Mouse (Mus musculus) neural tube, embryonic 12.5 days (tissue): ENCODE results near the gene Map2k3. TPM values are rescaled to one million over a fixed set of nuclear protein-coding genes. Genes with fewer than 3 reads are reported as not detected.
"Not testable (repeated sequence)": the region's sequence is repeated elsewhere in the genome, so short reads cannot be mapped to it uniquely, and the experiment has no call there.

Source experiments
- ATAC-seq: fragments of 200-750 bp; cut with Nextera tagmentation; 2 replicates; pipeline ENCODE4 v1.8.0; 2017; ENCODE audit warnings: low read depth, mild to moderate bottlenecking, moderate TSS enrichment, moderate library complexity; ENCODE audit not compliant: low FRiP score
- H3K27ac ChIP-seq: fragments of 300-500 bp; sonication (generic); 2 replicates; pipeline ENCODE4 v1.5.1; 2016
- H3K27me3 ChIP-seq: fragments of 300-500 bp; sonication (generic); replicated peaks from 2 replicates; pipeline ENCODE4 v1.6.1; 2016; ENCODE audit warnings: mild to moderate bottlenecking
- H3K36me3 ChIP-seq: fragments of 300-500 bp; sonication (generic); 2 replicates; pipeline ENCODE4 v1.6.1; 2016; ENCODE audit warnings: mild to moderate bottlenecking
- H3K4me1 ChIP-seq: fragments of 300-500 bp; sonication (generic); 2 replicates; pipeline ENCODE4 v1.6.1; 2016
- H3K4me2 ChIP-seq: fragments of 300-500 bp; sonication (generic); replicated peaks from 2 replicates; pipeline ENCODE4 v1.6.1; 2016; ENCODE audit warnings: mild to moderate bottlenecking
- H3K4me3 ChIP-seq: fragments of 300-500 bp; sonication (generic); 2 replicates; pipeline ENCODE4 v1.5.1; 2016
- H3K9ac ChIP-seq: fragments of 300-500 bp; sonication (generic); 2 replicates; pipeline ENCODE4 v1.6.1; 2016; ENCODE audit warnings: mild to moderate bottlenecking
- H3K9me3 ChIP-seq: fragments of 300-500 bp; sonication (generic); 2 replicates; pipeline ENCODE4 v1.6.1; 2016; ENCODE audit warnings: mild to moderate bottlenecking
- WGBS: fragments of 180-500 bp; shearing (Covaris S2); methylation state at CpG from one replicate; pipeline ENCODE4 v1.1.7; 2016; 5-methylcytosine and 5-hydroxymethylcytosine counted together
- polyA plus RNA-seq: library from polyadenylated mRNA; unstranded; fragments of >200 nt; fragmentation: Nextera tagmentation; extraction: Ambion mirVana; gene quantifications from 2 replicates; pipeline ENCODE4 v1.2.1, GENCODE M21; 2016

Gene Map2k3
- 40.7 and 41.7 TPM in 2 replicates for polyA plus RNA-seq

GRCm38 (mm10) chr11:60931869-60932481 is at the start of gene Map2k3:
Gene Map2k3, plus strand, starts transcription at chr11:60932033.
- H3K27me3 ChIP-seq: no peaks in the 10 kb centered on the region
- H3K4me3 ChIP-seq: peak within 1 kb of the TSS; percentile 74
- peak within 1 kb of the TSS; percentile 82 for H3K9ac ChIP-seq
- no peaks in the 10 kb centered on the region for H3K9me3 ChIP-seq
- H3K36me3 ChIP-seq: no peaks in the 10 kb centered on the region
- WGBS: under 1% methylated on average over 59 of the region's 59 CpGs
- peak; percentile 94 for ATAC-seq
- H3K27ac ChIP-seq: no peak within 1 kb of the TSS
- H3K4me1 ChIP-seq: peaks cover 27% of the 10 kb centered on the region
- peak within 1 kb of the TSS; percentile 89 for H3K4me2 ChIP-seq

- Histone ChIP-seq H3K9me3 (no peaks in the 10 kb centered on the region), H3K36me3 (no peaks in the 10 kb centered on the region), H3K4me3 (no peak overlapping the region), H3K27me3 (no peaks in the 10 kb centered on the region), H3K27ac (no peak overlapping the region), H3K4me1 (peaks cover 13% of the 10 kb centered on the region), H3K4me2 (no peak overlapping the region), H3K9ac (no peak overlapping the region)
- WGBS: 82% methylated on average over 3 of the region's 3 CpGs
- ATAC-seq: no peak
Measured at GRCm38 (mm10) chr11:60882386-60882785, 49.4 kb upstream of the Map2k3 start.

- H3K27me3 ChIP-seq, H3K9ac ChIP-seq, H3K4me2 ChIP-seq, ATAC-seq, H3K27ac ChIP-seq, H3K4me1 ChIP-seq, H3K4me3 ChIP-seq, H3K36me3 ChIP-seq, H3K9me3 ChIP-seq: not testable (repeated sequence)
- 88% methylated on average over 3 of the region's 3 CpGs for WGBS
Measured at GRCm38 (mm10) chr11:60886986-60887385, 44.8 kb upstream of the Map2k3 start.

- H3K4me1 ChIP-seq: no peaks in the 10 kb centered on the region
- no peak overlapping the region for H3K27ac ChIP-seq
- no peak overlapping the region for H3K4me3 ChIP-seq
- no peak overlapping the region for H3K4me2 ChIP-seq
- no peak for ATAC-seq
- H3K9me3 ChIP-seq: no peaks in the 10 kb centered on the region
- no peak overlapping the region for H3K9ac ChIP-seq
- 72% methylated on average over 2 of the region's 2 CpGs for WGBS
- no peaks in the 10 kb centered on the region for H3K36me3 ChIP-seq
- H3K27me3 ChIP-seq: no peaks in the 10 kb centered on the region
Measured at GRCm38 (mm10) chr11:60889861-60890260, 42.0 kb upstream of the Map2k3 start.

GRCm38 (mm10) chr11:60890286-60890685 is 41.5 kb upstream of the Map2k3 start:
- H3K27ac ChIP-seq: no peak overlapping the region
- no peak overlapping the region for H3K4me2 ChIP-seq
- no peaks in the 10 kb centered on the region for H3K4me1 ChIP-seq
- H3K9me3 ChIP-seq: no peaks in the 10 kb centered on the region
- no peaks in the 10 kb centered on the region for H3K27me3 ChIP-seq
- H3K9ac ChIP-seq: no peak overlapping the region
- no peak for ATAC-seq
- WGBS: 73% methylated on average over 6 of the region's 6 CpGs
- H3K4me3 ChIP-seq: no peak overlapping the region
- H3K36me3 ChIP-seq: no peaks in the 10 kb centered on the region

GRCm38 (mm10) chr11:60890744-60891143 is 41.1 kb upstream of the Map2k3 start:
- no peaks in the 10 kb centered on the region for H3K9me3 ChIP-seq
- no peak overlapping the region for H3K4me2 ChIP-seq
- H3K27me3 ChIP-seq: no peaks in the 10 kb centered on the region
- 38% methylated on average over 3 of the region's 3 CpGs for WGBS
- no peaks in the 10 kb centered on the region for H3K4me1 ChIP-seq
- H3K27ac ChIP-seq: no peak overlapping the region
- no peaks in the 10 kb centered on the region for H3K36me3 ChIP-seq
- no peak for ATAC-seq
- no peak overlapping the region for H3K9ac ChIP-seq
- H3K4me3 ChIP-seq: no peak overlapping the region

- no peaks in the 10 kb centered on the region for H3K27me3 ChIP-seq
- H3K4me3 ChIP-seq: no peak overlapping the region
- no peaks in the 10 kb centered on the region for H3K4me1 ChIP-seq
- 41% methylated on average over 4 of the region's 4 CpGs for WGBS
- H3K9ac ChIP-seq: no peak overlapping the region
- H3K9me3 ChIP-seq: no peaks in the 10 kb centered on the region
- H3K4me2 ChIP-seq: no peak overlapping the region
- H3K36me3 ChIP-seq: no peaks in the 10 kb centered on the region
- no peak for ATAC-seq
- no peak overlapping the region for H3K27ac ChIP-seq
Measured at GRCm38 (mm10) chr11:60895915-60896314, 35.9 kb upstream of the Map2k3 start.

- Histone ChIP-seq H3K36me3 (peaks cover 39% of the 10 kb centered on the region), H3K27ac (no peak overlapping the region), H3K9ac (no peak overlapping the region), H3K4me3 (no peak overlapping the region), H3K9me3 (no peaks in the 10 kb centered on the region), H3K4me2 (no peak overlapping the region), H3K27me3 (no peaks in the 10 kb centered on the region), H3K4me1 (no peaks in the 10 kb centered on the region)
- ATAC-seq: no peak
- WGBS: 89% methylated on average over 7 of the region's 7 CpGs
Measured at GRCm38 (mm10) chr11:60902001-60902400, 29.8 kb upstream of the Map2k3 start.

- Histone ChIP-seq H3K27ac (no peak overlapping the region), H3K4me1 (no peaks in the 10 kb centered on the region), H3K9me3 (no peaks in the 10 kb centered on the region), H3K4me2 (no peak overlapping the region), H3K9ac (no peak overlapping the region), H3K4me3 (no peak overlapping the region), H3K27me3 (no peaks in the 10 kb centered on the region), H3K36me3 (peaks cover 39% of the 10 kb centered on the region)
- ATAC-seq: no peak
- 81% methylated on average over 4 of the region's 4 CpGs for WGBS
Measured at GRCm38 (mm10) chr11:60902486-60902885, 29.3 kb upstream of the Map2k3 start.

GRCm38 (mm10) chr11:60903661-60904061 is 28.2 kb upstream of the Map2k3 start:
- Histone ChIP-seq H3K4me2 (no peak overlapping the region), H3K4me3 (no peak overlapping the region), H3K4me1 (no peaks in the 10 kb centered on the region), H3K9me3 (no peaks in the 10 kb centered on the region), H3K36me3 (peaks cover 39% of the 10 kb centered on the region), H3K9ac (no peak overlapping the region), H3K27me3 (no peaks in the 10 kb centered on the region), H3K27ac (no peak overlapping the region)
- WGBS: 90% methylated on average over 6 of the region's 6 CpGs
- no peak for ATAC-seq

- H3K36me3 ChIP-seq: peaks cover 39% of the 10 kb centered on the region
- ATAC-seq: no peak
- no peak overlapping the region for H3K4me3 ChIP-seq
- H3K27me3 ChIP-seq: no peaks in the 10 kb centered on the region
- no peak overlapping the region for H3K27ac ChIP-seq
- no peaks in the 10 kb centered on the region for H3K9me3 ChIP-seq
- WGBS: 89% methylated on average over 10 of the region's 10 CpGs
- H3K4me2 ChIP-seq: no peak overlapping the region
- H3K9ac ChIP-seq: no peak overlapping the region
- no peaks in the 10 kb centered on the region for H3K4me1 ChIP-seq
Measured at GRCm38 (mm10) chr11:60905407-60906120, 26.3 kb upstream of the Map2k3 start.

GRCm38 (mm10) chr11:60906449-60906848 is 25.4 kb upstream of the Map2k3 start:
- Histone ChIP-seq H3K4me1 (peaks cover 2% of the 10 kb centered on the region), H3K9ac (no peak overlapping the region), H3K27me3 (no peaks in the 10 kb centered on the region), H3K4me2 (no peak overlapping the region), H3K9me3 (no peaks in the 10 kb centered on the region), H3K36me3 (peaks cover 39% of the 10 kb centered on the region), H3K27ac (no peak overlapping the region), H3K4me3 (no peak overlapping the region)
- 88% methylated on average over 4 of the region's 4 CpGs for WGBS
- ATAC-seq: no peak

GRCm38 (mm10) chr11:60908073-60908472 is 23.8 kb upstream of the Map2k3 start:
- Histone ChIP-seq H3K27ac (no peak overlapping the region), H3K36me3 (peaks cover 39% of the 10 kb centered on the region), H3K9ac (no peak overlapping the region), H3K4me3 (no peak overlapping the region), H3K4me1 (peaks cover 16% of the 10 kb centered on the region), H3K4me2 (no peak overlapping the region), H3K9me3 (no peaks in the 10 kb centered on the region), H3K27me3 (no peaks in the 10 kb centered on the region)
- 69% methylated on average over 3 of the region's 3 CpGs for WGBS
- no peak for ATAC-seq
